Mouse (Mus musculus) erythroblast, embryonic 14.5 days (primary cell): ENCODE measurements around the gene 2310022B05Rik. TPM values are rescaled to one million over a fixed set of nuclear protein-coding genes. Genes with fewer than 3 reads are reported as not detected.

Experiments
- H3K27me3 ChIP-seq: 2 replicates; pipeline ENCODE4 v1.6.1; 2012; ENCODE audit warnings: inconsistent platforms; ENCODE audit not compliant: control insufficient read depth
- H3K36me3 ChIP-seq: 2 replicates; pipeline ENCODE4 v1.6.1; 2012; ENCODE audit warnings: mild to moderate bottlenecking, inconsistent platforms; ENCODE audit not compliant: control insufficient read depth
- H3K4me1 ChIP-seq: 2 replicates; pipeline ENCODE4 v1.6.1; 2012; ENCODE audit warnings: inconsistent platforms; ENCODE audit not compliant: control insufficient read depth
- H3K4me3 ChIP-seq: replicated peaks from 2 replicates; pipeline ENCODE3; 2012; ENCODE audit warnings: moderate library complexity, mild to moderate bottlenecking, inconsistent platforms
- H3K9me3 ChIP-seq: 2 replicates; pipeline ENCODE4 v1.6.1; 2012; ENCODE audit warnings: low read length, inconsistent platforms, mixed read lengths; ENCODE audit not compliant: control insufficient read depth
- GATA1 ChIP-seq: IDR thresholded peaks from 2 replicates; pipeline ENCODE4 v1.6.1; 2012; ENCODE audit warnings: low read length, inconsistent platforms, mixed read lengths
- TAL1 ChIP-seq: IDR thresholded peaks from 3 replicates; pipeline ENCODE4 v1.6.1; 2012; ENCODE audit warnings: low read length, inconsistent platforms, mixed read lengths
- polyA plus RNA-seq: library from polyadenylated mRNA; stranded (reverse); fragments of >175 nt; gene quantifications from 2 replicates; pipeline ENCODE4 v1.2.3, GENCODE M21; 2012

The 2310022B05Rik gene
- polyA plus RNA-seq, result 3.5 TPM in 2 replicates

DNA sequence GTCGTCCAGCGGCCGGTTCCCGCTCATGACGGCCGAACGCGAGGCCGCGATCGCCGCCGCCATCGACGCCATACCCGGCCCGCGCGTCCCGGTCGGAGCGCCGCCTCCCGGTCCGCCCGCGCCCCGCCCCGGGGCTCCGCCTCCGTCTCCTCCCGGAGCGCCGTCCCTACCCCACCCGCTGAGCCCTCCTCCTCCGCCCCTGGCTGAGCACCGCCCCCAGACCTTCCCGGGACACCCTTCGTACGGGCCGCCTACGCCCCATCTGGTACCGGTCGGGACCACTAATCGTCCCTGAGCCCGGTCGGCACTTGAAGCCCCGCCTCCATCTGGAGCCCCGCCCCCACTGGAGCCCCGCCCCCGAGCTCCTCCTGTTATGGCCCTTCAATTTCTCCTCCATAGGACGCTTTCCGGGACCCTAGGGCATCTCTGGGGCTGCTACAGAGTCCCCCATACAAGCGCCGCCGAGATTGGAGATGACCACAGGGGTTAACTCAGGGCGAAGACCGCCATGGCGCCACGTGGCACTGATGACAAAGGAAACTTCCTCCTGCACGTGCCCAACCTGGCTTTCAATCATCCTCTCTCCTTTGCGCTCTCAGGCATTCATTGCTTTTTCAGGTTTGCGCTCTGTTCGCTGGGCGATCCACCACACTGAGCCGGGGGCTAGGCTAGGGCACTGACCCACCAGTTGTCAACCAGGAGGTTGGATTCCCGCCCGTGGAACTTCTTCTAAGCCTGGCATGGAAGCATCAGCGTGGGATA lies at the start of gene 2310022B05Rik:
Gene 2310022B05Rik (minus strand): TSS at position 258 of the 762 bp plus-strand sequence.
- Histone ChIP-seq H3K9me3 (no peaks in the 10 kb centered on the region), H3K4me1 (peaks cover 53% of the 10 kb centered on the region)
- TF ChIP-seq GATA1, result no peak
- TF ChIP-seq TAL1, result no peak

DNA sequence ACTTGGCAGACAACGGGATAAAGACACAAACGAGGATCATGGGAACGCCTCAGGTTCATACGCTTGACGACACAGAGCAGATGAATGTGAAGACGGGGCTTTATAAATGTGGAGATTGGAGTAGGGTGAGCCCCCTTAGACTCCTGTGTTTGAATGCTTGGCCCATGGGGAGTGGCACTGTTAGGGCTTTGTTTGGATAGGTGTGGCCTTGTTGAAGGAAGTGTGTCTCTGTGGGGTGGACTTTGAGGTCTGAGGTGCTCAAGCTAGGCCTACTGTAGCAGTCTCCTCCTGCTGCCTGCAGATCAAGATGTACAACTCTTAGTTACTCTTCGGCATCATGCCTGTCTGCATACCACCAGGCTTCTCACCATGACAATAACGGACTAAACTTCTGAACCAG lies 42.7 kb upstream of the 2310022B05Rik start:
- no peak for TF ChIP-seq TAL1
- TF ChIP-seq GATA1, result no peak
- peaks cover 62% of the 10 kb centered on the region for H3K36me3 ChIP-seq
- no peak overlapping the region for H3K4me3 ChIP-seq
- no peaks in the 10 kb centered on the region for H3K9me3 ChIP-seq
- no peaks in the 10 kb centered on the region for H3K4me1 ChIP-seq
- no peaks in the 10 kb centered on the region for H3K27me3 ChIP-seq

More for the DNA sequence above, at the start of gene 2310022B05Rik:
- Histone ChIP-seq H3K36me3 (peaks cover 25% of the 10 kb centered on the region), H3K4me3 (peak within 1 kb of the TSS; percentile 93), H3K27me3 (no peaks in the 10 kb centered on the region; the same call in 1 of the 2 replicates)

DNA sequence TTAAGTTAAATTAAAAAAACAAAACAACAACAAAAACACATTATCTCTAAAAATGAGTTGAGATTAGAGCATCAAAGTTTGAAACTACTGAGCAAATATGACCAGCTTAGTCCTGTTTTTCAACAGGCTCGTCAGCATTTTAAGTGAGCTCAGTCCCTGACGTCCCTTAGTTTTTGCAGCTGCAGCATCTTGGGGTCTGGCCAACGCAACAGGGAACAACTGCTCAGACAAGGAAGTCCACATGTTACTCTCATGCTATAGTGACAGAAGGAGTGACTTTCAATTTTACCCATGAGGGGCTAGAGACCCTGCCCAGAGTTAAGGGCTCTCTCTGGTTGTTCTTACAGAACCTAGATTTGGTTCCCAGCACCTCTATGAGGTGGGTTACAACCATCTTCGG lies 41.2 kb upstream of the 2310022B05Rik start:
- no peaks in the 10 kb centered on the region for H3K4me1 ChIP-seq
- no peaks in the 10 kb centered on the region for H3K9me3 ChIP-seq
- no peaks in the 10 kb centered on the region for H3K27me3 ChIP-seq
- peaks cover 64% of the 10 kb centered on the region for H3K36me3 ChIP-seq
- H3K4me3 ChIP-seq, result no peak overlapping the region
- no peak for TF ChIP-seq GATA1
- no peak for TF ChIP-seq TAL1

DNA sequence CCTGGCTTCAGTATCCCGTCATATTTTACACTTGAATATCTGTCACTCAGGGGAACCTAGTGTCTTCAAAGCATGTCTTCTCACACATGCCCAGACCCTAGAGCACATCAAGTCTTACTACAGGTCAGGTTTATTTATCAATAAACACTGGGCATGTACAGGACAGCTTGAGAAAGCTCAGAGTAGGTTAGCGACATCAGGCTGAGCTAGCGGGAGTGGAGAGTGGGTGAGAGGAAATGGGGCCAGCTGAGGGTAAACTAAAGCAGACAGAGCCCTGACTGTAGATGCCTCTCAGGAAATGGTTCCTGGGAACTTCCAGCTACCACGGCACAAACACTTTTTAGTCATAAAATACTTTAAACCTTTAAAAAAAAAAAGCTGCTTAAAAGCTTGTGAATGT lies 40.4 kb upstream of the 2310022B05Rik start:
- H3K4me3 ChIP-seq, result no peak overlapping the region
- no peaks in the 10 kb centered on the region for H3K4me1 ChIP-seq
- H3K27me3 ChIP-seq, result no peaks in the 10 kb centered on the region
- H3K9me3 ChIP-seq, result no peaks in the 10 kb centered on the region
- peaks cover 62% of the 10 kb centered on the region for H3K36me3 ChIP-seq
- no peak for TF ChIP-seq GATA1
- no peak for TF ChIP-seq TAL1

DNA sequence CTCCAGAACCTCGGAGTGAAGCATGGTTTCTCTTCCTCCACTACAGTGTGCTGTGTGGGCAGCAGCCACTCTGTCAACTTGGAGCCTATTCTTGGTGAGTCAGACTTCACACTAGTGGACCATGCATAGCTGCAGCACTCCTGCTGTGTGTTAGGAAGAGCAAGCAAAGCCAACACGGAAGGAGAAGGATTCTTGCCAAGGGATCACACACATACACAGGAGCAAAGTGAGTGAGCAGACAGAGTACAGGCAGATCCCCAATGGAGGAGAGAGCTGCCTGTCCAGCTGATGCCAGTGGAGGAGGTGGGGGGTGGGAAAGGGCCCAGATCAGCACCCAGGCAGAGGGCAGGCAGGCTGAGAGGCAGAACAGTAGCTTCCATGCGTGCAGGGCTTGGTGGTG lies 39.0 kb upstream of the 2310022B05Rik start:
- H3K4me1 ChIP-seq, result no peaks in the 10 kb centered on the region
- TF ChIP-seq TAL1 (no peak), GATA1 (no peak)
- H3K36me3 ChIP-seq, result peaks cover 69% of the 10 kb centered on the region
- no peak overlapping the region for H3K4me3 ChIP-seq
- H3K27me3 ChIP-seq, result no peaks in the 10 kb centered on the region
- H3K9me3 ChIP-seq, result no peaks in the 10 kb centered on the region

DNA sequence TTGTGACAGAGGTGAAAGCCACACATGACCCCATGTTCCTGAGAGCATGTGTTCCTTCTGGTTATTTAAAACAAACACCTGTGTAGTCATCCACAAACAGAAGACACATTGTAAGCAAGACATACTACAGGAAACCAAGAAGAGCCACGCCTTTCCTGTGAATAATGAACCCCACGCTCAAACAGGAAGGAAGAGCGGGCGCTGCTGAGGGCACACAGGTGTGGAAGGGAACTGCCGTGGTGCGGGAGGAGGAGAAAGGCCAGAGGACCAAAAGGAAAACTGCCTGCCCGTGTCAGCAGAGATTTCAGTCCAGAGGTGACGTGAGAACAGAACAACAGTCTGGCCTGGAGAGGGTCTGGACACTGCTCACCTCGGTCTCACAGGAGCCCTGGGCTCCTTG lies 37.9 kb upstream of the 2310022B05Rik start:
- no peak overlapping the region for H3K4me3 ChIP-seq
- peaks cover 70% of the 10 kb centered on the region for H3K36me3 ChIP-seq
- no peaks in the 10 kb centered on the region for H3K9me3 ChIP-seq
- no peaks in the 10 kb centered on the region for H3K27me3 ChIP-seq
- TF ChIP-seq GATA1 (no peak), TAL1 (no peak)
- H3K4me1 ChIP-seq, result no peaks in the 10 kb centered on the region

DNA sequence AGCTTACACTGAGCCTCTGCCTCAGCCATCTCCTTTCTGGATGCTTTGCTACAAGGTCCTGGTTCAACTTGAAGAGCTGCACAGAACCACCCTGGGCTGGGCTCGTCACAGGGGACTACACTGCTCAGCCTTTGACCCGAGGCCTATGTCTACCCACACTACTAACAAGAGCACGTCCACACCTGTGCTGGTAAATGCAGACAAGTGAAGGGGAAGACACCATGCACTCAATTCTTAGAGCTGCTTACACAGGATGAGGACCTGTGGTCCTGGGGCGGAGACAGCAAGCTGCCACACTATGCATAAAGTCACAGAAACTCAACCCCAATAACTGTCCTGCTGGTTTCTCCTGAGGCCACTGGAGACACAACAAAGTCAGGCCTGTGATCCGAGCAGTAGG lies 37.1 kb upstream of the 2310022B05Rik start:
- no peaks in the 10 kb centered on the region for H3K27me3 ChIP-seq
- peaks cover 72% of the 10 kb centered on the region for H3K36me3 ChIP-seq
- no peaks in the 10 kb centered on the region for H3K4me1 ChIP-seq
- no peak overlapping the region for H3K4me3 ChIP-seq
- TF ChIP-seq TAL1 (no peak), GATA1 (no peak)
- H3K9me3 ChIP-seq, result no peaks in the 10 kb centered on the region

DNA sequence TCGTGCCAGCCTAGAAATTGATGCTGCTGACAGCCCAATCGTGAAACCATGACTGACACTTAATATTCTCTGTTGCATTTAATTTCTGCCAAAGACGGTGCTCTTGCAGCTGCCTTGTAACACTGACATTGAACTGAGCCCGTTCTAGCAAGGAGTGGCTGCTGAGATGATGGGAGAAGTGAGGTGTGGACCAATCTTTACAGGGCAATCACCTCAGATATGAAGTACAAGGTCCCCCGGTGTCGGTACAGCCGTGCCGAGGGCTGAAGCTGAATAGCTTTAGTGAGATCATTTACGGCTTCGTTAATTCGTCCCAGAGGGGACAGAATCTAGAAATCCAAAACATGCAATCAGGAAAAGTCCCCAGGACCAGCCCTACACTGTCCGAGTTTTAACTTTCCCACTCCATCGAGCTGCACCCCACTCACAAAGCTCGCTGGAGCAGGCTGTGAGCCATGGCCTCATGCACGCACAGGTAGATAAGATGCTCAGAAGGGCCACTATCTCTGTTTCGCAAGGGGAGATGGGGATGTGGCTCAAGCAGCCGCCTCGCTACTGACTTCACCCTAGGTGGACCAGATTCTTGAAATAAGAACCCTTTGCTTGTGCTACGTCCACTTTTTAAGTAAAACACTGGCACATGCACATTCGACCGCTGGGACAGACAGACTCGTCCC lies 32.4 kb upstream of the 2310022B05Rik start:
- peaks cover 84% of the 10 kb centered on the region for H3K36me3 ChIP-seq
- H3K27me3 ChIP-seq, result no peaks in the 10 kb centered on the region
- TF ChIP-seq GATA1, result no peak
- TF ChIP-seq TAL1, result no peak
- no peaks in the 10 kb centered on the region for H3K4me1 ChIP-seq
- no peaks in the 10 kb centered on the region for H3K9me3 ChIP-seq
- no peak overlapping the region for H3K4me3 ChIP-seq

DNA sequence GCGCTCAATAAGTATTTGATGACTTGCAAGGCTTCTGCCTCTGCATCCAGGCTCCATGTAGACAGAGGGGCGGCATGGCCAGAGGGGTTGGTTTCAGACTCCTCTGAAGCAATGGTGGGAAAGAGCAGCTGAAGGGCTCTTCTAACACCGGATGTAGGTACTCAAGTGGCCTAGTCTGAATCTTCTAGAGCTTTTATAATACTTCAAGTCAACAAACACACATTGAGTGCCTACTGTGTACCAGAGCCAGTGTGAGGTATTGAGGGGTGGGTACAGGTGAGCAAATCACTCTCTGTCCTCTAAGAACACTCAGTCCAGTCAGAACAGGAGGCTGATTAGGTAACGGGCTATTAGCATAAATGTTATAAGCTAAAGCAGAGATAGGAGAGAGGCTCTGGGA lies 28.5 kb upstream of the 2310022B05Rik start:
- no peaks in the 10 kb centered on the region for H3K9me3 ChIP-seq
- peaks cover 77% of the 10 kb centered on the region for H3K36me3 ChIP-seq
- H3K4me1 ChIP-seq, result no peaks in the 10 kb centered on the region
- TF ChIP-seq TAL1, result no peak
- no peak for TF ChIP-seq GATA1
- no peak overlapping the region for H3K4me3 ChIP-seq
- H3K27me3 ChIP-seq, result no peaks in the 10 kb centered on the region
